Mouse (Mus musculus): ENCODE measurements around the gene Adamts13. TPM values are rescaled to one million over a fixed set of nuclear protein-coding genes. Genes with fewer than 3 reads are reported as not detected.

Adamts13 gene
- polyA plus RNA-seq, 1 experiment from 2014 or later, result not detected

DNA sequence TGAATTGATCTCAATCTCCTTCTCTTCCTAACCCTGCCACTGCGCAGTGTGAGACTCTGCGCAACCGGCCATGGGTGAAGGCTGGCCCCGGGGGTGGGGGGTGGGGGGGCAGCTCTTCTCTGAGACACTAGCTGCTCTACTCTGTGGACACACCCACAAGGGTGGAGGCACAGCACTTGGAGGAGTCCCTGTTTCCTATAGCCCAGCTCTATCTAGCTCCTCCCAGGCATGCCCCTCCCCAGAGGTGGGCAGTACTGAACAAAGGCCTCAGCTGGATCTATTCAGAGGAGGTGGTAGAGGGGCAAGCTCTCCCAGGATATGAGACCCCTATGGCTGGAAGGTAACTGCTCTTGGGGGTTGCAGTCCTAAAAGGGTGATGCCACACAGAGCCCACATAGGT lies 63.8 kb downstream of the Adamts13 start:
- WGBS, result 62% methylated on average over 4 of the region's 4 CpGs
- Histone ChIP-seq H3K4me1 (replicated peaks; ENCODE audit: control insufficient read depth, insufficient read depth, low read length) (no peaks in the 10 kb centered on the region), H3K4me2 (replicated peaks; ENCODE audit: low read depth, low read length) (no peak overlapping the region), H3K4me3 (ENCODE audit: low read depth, low read length) (no peak overlapping the region), H3K9me3 (ENCODE audit: control insufficient read depth, low read length) (no peaks in the 10 kb centered on the region), H3K27ac (ENCODE audit: low read depth, low read length) (no peak overlapping the region), H3K36me3 (ENCODE audit: control insufficient read depth, insufficient read depth, low read length) (no peaks in the 10 kb centered on the region), H3K27me3 (ENCODE audit: control insufficient read depth, insufficient read depth, low read length) (no peaks in the 10 kb centered on the region), H3K9ac (ENCODE audit: low read depth, low read length) (no peak overlapping the region)
- DNase-seq (ENCODE audit: low spot score) (no peak), ATAC-seq (ENCODE audit: low FRiP score) (no peak)

DNA sequence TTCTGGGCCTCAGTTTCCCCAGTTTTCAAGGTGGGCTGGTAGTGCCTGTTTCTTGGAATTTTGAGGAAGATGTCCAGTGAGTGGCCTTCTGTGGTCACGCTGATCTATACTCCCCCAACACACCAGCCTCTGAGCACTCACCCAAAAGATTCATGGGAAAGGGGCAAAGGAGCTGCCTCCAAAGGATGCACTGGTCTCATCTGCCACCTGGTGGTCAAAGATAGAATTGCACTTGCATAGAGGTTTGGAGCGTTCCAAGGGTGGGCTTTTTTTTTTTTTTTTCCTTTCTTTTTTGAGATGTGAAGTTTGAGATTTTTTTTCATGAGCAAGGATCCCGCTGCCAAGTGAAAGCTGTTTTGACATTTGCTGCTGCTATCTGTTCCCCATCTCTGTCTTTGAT lies 65.4 kb downstream of the Adamts13 start:
- no peak for ATAC-seq (ENCODE audit: low FRiP score)
- no peak overlapping the region for H3K27ac ChIP-seq (ENCODE audit: low read depth, low read length)

GRCm38 (mm10) chr2:27039286-27039685 lies 66.1 kb downstream of the Adamts13 start:
- no peak overlapping the region for H3K4me2 ChIP-seq (replicated peaks; ENCODE audit: low read depth, low read length)
- no peaks in the 10 kb centered on the region for H3K27me3 ChIP-seq (ENCODE audit: control insufficient read depth, insufficient read depth, low read length)
- H3K4me1 ChIP-seq (replicated peaks; ENCODE audit: control insufficient read depth, insufficient read depth, low read length), result no peaks in the 10 kb centered on the region
- no peak overlapping the region for H3K4me3 ChIP-seq (ENCODE audit: low read depth, low read length)
- ATAC-seq (ENCODE audit: low FRiP score) (no peak; the same call in 1 of the 2 replicates), DNase-seq (ENCODE audit: low spot score) (peak; percentile 45)
- no peaks in the 10 kb centered on the region for H3K9me3 ChIP-seq (ENCODE audit: control insufficient read depth, low read length)
- no peak overlapping the region for H3K27ac ChIP-seq (ENCODE audit: low read depth, low read length)
- no peak overlapping the region for H3K9ac ChIP-seq (ENCODE audit: low read depth, low read length)
- 7% methylated on average over 1 of the region's 1 CpGs for WGBS
- H3K36me3 ChIP-seq (ENCODE audit: control insufficient read depth, insufficient read depth, low read length), result no peaks in the 10 kb centered on the region

More for the DNA sequence above, 65.4 kb downstream of the Adamts13 start:
- H3K27me3 ChIP-seq (ENCODE audit: control insufficient read depth, insufficient read depth, low read length), result no peaks in the 10 kb centered on the region
- H3K9ac ChIP-seq (ENCODE audit: low read depth, low read length), result no peak overlapping the region
- WGBS, result 4% methylated on average over 3 of the region's 3 CpGs
- peak; percentile 89 for DNase-seq (ENCODE audit: low spot score)
- H3K4me2 ChIP-seq (replicated peaks; ENCODE audit: low read depth, low read length), result no peak overlapping the region
- H3K4me1 ChIP-seq (replicated peaks; ENCODE audit: control insufficient read depth, insufficient read depth, low read length), result no peaks in the 10 kb centered on the region
- no peaks in the 10 kb centered on the region for H3K36me3 ChIP-seq (ENCODE audit: control insufficient read depth, insufficient read depth, low read length)
- H3K4me3 ChIP-seq (ENCODE audit: low read depth, low read length), result no peak overlapping the region
- no peaks in the 10 kb centered on the region for H3K9me3 ChIP-seq (ENCODE audit: control insufficient read depth, low read length)

GRCm38 (mm10) chr2:27042131-27042844 lies 69.1 kb downstream of the Adamts13 start:
- Histone ChIP-seq H3K27ac (ENCODE audit: low read depth, low read length) (no peak overlapping the region), H3K4me2 (replicated peaks; ENCODE audit: low read depth, low read length) (no peak overlapping the region), H3K36me3 (ENCODE audit: control insufficient read depth, insufficient read depth, low read length) (no peaks in the 10 kb centered on the region), H3K9ac (ENCODE audit: low read depth, low read length) (no peak overlapping the region), H3K4me1 (replicated peaks; ENCODE audit: control insufficient read depth, insufficient read depth, low read length) (no peaks in the 10 kb centered on the region), H3K27me3 (ENCODE audit: control insufficient read depth, insufficient read depth, low read length) (no peaks in the 10 kb centered on the region), H3K9me3 (ENCODE audit: control insufficient read depth, low read length) (no peaks in the 10 kb centered on the region), H3K4me3 (ENCODE audit: low read depth, low read length) (no peak overlapping the region)
- WGBS, result 68% methylated on average over 8 of the region's 8 CpGs
- no peak for ATAC-seq (ENCODE audit: low FRiP score)
- DNase-seq (ENCODE audit: low spot score), result no peak

GRCm38 (mm10) chr2:27043461-27043860 lies 70.2 kb downstream of the Adamts13 start:
- peak; percentile 90 for DNase-seq (ENCODE audit: low spot score)

GRCm38 (mm10) chr2:27044166-27044565 lies 71.0 kb downstream of the Adamts13 start:
- no peak overlapping the region for H3K27ac ChIP-seq (ENCODE audit: low read depth, low read length)
- H3K9ac ChIP-seq (ENCODE audit: low read depth, low read length), result no peak overlapping the region
- H3K4me1 ChIP-seq (replicated peaks; ENCODE audit: control insufficient read depth, insufficient read depth, low read length), result no peaks in the 10 kb centered on the region
- H3K4me3 ChIP-seq (ENCODE audit: low read depth, low read length), result no peak overlapping the region
- H3K4me2 ChIP-seq (replicated peaks; ENCODE audit: low read depth, low read length), result no peak overlapping the region
- no peaks in the 10 kb centered on the region for H3K9me3 ChIP-seq (ENCODE audit: control insufficient read depth, low read length)
- WGBS, result 70% methylated on average over 4 of the region's 4 CpGs
- H3K27me3 ChIP-seq (ENCODE audit: control insufficient read depth, insufficient read depth, low read length), result no peaks in the 10 kb centered on the region
- no peak for DNase-seq (ENCODE audit: low spot score)
- ATAC-seq (ENCODE audit: low FRiP score), result no peak
- no peaks in the 10 kb centered on the region for H3K36me3 ChIP-seq (ENCODE audit: control insufficient read depth, insufficient read depth, low read length)

More at GRCm38 (mm10) chr2:27043461-27043860, 70.2 kb downstream of the Adamts13 start:
- Histone ChIP-seq H3K27me3 (ENCODE audit: control insufficient read depth, insufficient read depth, low read length) (no peaks in the 10 kb centered on the region), H3K9ac (ENCODE audit: low read depth, low read length) (no peak overlapping the region), H3K4me3 (ENCODE audit: low read depth, low read length) (no peak overlapping the region), H3K9me3 (ENCODE audit: control insufficient read depth, low read length) (no peaks in the 10 kb centered on the region), H3K4me2 (replicated peaks; ENCODE audit: low read depth, low read length) (no peak overlapping the region), H3K27ac (ENCODE audit: low read depth, low read length) (no peak overlapping the region), H3K4me1 (replicated peaks; ENCODE audit: control insufficient read depth, insufficient read depth, low read length) (no peaks in the 10 kb centered on the region), H3K36me3 (ENCODE audit: control insufficient read depth, insufficient read depth, low read length) (no peaks in the 10 kb centered on the region)
- peak; percentile 78 for ATAC-seq (ENCODE audit: low FRiP score)
- 40% methylated on average over 3 of the region's 3 CpGs for WGBS

- no peaks in the 10 kb centered on the region for H3K9me3 ChIP-seq (ENCODE audit: control insufficient read depth, low read length)
- ATAC-seq (ENCODE audit: low FRiP score) (no peak), DNase-seq (ENCODE audit: low spot score) (no peak)
- H3K4me1 ChIP-seq (replicated peaks; ENCODE audit: control insufficient read depth, insufficient read depth, low read length), result no peaks in the 10 kb centered on the region
- no peak overlapping the region for H3K9ac ChIP-seq (ENCODE audit: low read depth, low read length)
- no peak overlapping the region for H3K4me2 ChIP-seq (replicated peaks; ENCODE audit: low read depth, low read length)
- WGBS, result 78% methylated on average over 3 of the region's 3 CpGs
- H3K27me3 ChIP-seq (ENCODE audit: control insufficient read depth, insufficient read depth, low read length), result no peaks in the 10 kb centered on the region
- no peak overlapping the region for H3K4me3 ChIP-seq (ENCODE audit: low read depth, low read length)
- H3K36me3 ChIP-seq (ENCODE audit: control insufficient read depth, insufficient read depth, low read length), result no peaks in the 10 kb centered on the region
- H3K27ac ChIP-seq (ENCODE audit: low read depth, low read length), result no peak overlapping the region
Measured at GRCm38 (mm10) chr2:27044641-27045040, 71.4 kb downstream of the Adamts13 start.

- Histone ChIP-seq H3K4me2 (replicated peaks; ENCODE audit: low read depth, low read length) (no peak overlapping the region), H3K36me3 (ENCODE audit: control insufficient read depth, insufficient read depth, low read length) (no peaks in the 10 kb centered on the region), H3K27me3 (ENCODE audit: control insufficient read depth, insufficient read depth, low read length) (no peaks in the 10 kb centered on the region), H3K4me3 (ENCODE audit: low read depth, low read length) (no peak overlapping the region), H3K4me1 (replicated peaks; ENCODE audit: control insufficient read depth, insufficient read depth, low read length) (no peaks in the 10 kb centered on the region), H3K9me3 (ENCODE audit: control insufficient read depth, low read length) (no peaks in the 10 kb centered on the region), H3K9ac (ENCODE audit: low read depth, low read length) (no peak overlapping the region), H3K27ac (ENCODE audit: low read depth, low read length) (no peak overlapping the region)
- no peak for DNase-seq (ENCODE audit: low spot score)
- WGBS, result 69% methylated on average over 8 of the region's 8 CpGs
- ATAC-seq (ENCODE audit: low FRiP score), result no peak
Measured at GRCm38 (mm10) chr2:27045979-27046770, 73.0 kb downstream of the Adamts13 start.

DNA sequence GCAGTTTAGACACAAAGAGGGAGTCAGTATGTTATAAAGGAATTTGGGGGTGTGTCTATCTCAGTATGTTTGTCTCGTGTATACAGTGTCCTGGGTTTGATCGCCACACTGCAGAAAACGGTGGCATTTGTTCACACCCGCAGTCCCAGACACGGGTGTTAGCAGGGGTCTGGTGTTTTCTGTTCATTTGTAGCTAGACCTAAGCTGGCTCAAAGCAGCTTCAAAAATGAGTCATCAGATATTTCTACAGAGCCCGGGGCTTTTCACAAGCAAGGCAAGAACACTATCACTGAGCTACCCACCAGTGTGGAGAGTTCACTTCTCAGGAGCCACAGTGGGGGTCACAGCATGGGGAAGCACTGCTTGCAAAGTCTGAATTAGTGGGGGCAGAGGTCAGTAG lies 76.2 kb downstream of the Adamts13 start:
- H3K27me3 ChIP-seq (ENCODE audit: control insufficient read depth, insufficient read depth, low read length), result no peaks in the 10 kb centered on the region
- ATAC-seq (ENCODE audit: low FRiP score), result no peak
- no peaks in the 10 kb centered on the region for H3K9me3 ChIP-seq (ENCODE audit: control insufficient read depth, low read length)

More for the DNA sequence above, 76.2 kb downstream of the Adamts13 start:
- WGBS, result 38% methylated on average over 6 of the region's 6 CpGs
- Histone ChIP-seq H3K27ac (ENCODE audit: low read depth, low read length) (no peak overlapping the region), H3K9ac (ENCODE audit: low read depth, low read length) (no peak overlapping the region), H3K4me3 (ENCODE audit: low read depth, low read length) (no peak overlapping the region), H3K4me1 (replicated peaks; ENCODE audit: control insufficient read depth, insufficient read depth, low read length) (no peaks in the 10 kb centered on the region), H3K4me2 (replicated peaks; ENCODE audit: low read depth, low read length) (no peak overlapping the region), H3K36me3 (ENCODE audit: control insufficient read depth, insufficient read depth, low read length) (no peaks in the 10 kb centered on the region)
- no peak for DNase-seq (ENCODE audit: low spot score)
